Mouse (Mus musculus) embryonic facial prominence, embryonic 13.5 days (tissue): ENCODE measurements at regions not wholly inside any gene's neighbourhood (a gene's known extent, or its start where the extent isn't known, plus 50 kb on each side); places are given as distances from the start of the nearest gene placed in this dataset. TPM values are rescaled to one million over a fixed set of nuclear protein-coding genes. Genes with fewer than 3 reads are reported as not detected.

ENCODE experiments used
- microRNA-seq: library from miRNA; unstranded; fragments of <30 nt; microRNA quantifications from one replicate; pipeline ENCODE4, GENCODE M21; 2016

Small RNA genes lying in the stretch of these regions (microRNA-seq; reads per million reads assigned to microRNA genes)
- not detected for gene Gm25942
